Mouse (Mus musculus): ENCODE data around the gene Gm10392.

- TF ChIP-seq CTCF (IDR thresholded peaks at IDR 0.05; ENCODE audit: low read depth) (no peak), EP300 (IDR thresholded peaks at IDR 0.05; ENCODE audit: low read depth) (no peak)
Observed at GRCm38 (mm10) chr11:77514281-77514831, 4.6 kb downstream of the Gm10392 start.
